Mouse (Mus musculus): ENCODE results near the gene Dixdc1. TPM values are rescaled to one million over a fixed set of nuclear protein-coding genes. Genes with fewer than 3 reads are reported as not detected.

Gene Dixdc1
- polyA plus RNA-seq, 1 experiment from 2014 or later: 11.9 TPM

- no peak overlapping the region for H3K27ac ChIP-seq (replicated peaks in 1 of 2; ENCODE audit: control insufficient read depth in 1 of 2, insufficient read depth in 1 of 2, low read depth in 2 of 2, low read length in 2 of 2)
- H3K9ac ChIP-seq (ENCODE audit: low read length): no peak overlapping the region
- no peak overlapping the region for H3K4me3 ChIP-seq (ENCODE audit: control insufficient read depth in 1 of 2, insufficient read depth in 1 of 2, low read depth in 1 of 2, low read length in 2 of 2)
- no peak for ATAC-seq (ENCODE audit: insufficient number of reproducible peaks, insufficient read depth, low FRiP score, low read depth)
- H3K9me3 ChIP-seq (ENCODE audit: control insufficient read depth, low read length): no peaks in the 10 kb centered on the region
- H3K4me1 ChIP-seq (ENCODE audit: control insufficient read depth in 2 of 2, insufficient read depth in 2 of 2, low read length in 2 of 2): no peaks in the 10 kb centered on the region
- H3K27me3 ChIP-seq (ENCODE audit: control insufficient read depth, insufficient read depth, low read length): no peaks in the 10 kb centered on the region
- WGBS: 56% methylated on average over 4 of the region's 4 CpGs
- H3K4me2 ChIP-seq (ENCODE audit: low read length): no peak overlapping the region
- peaks cover 11% of the 10 kb centered on the region for H3K36me3 ChIP-seq (ENCODE audit: control insufficient read depth, insufficient read depth, low read length)
Measured at GRCm38 (mm10) chr9:50714188-50714587, 25.1 kb downstream of the Dixdc1 start.

- Histone ChIP-seq H3K27me3 (ENCODE audit: control insufficient read depth, insufficient read depth, low read length) (no peaks in the 10 kb centered on the region), H3K4me2 (ENCODE audit: low read length) (no peak overlapping the region), H3K9ac (ENCODE audit: low read length) (no peak overlapping the region), H3K4me1 (ENCODE audit: control insufficient read depth in 2 of 2, insufficient read depth in 2 of 2, low read length in 2 of 2) (no peaks in the 10 kb centered on the region), H3K36me3 (ENCODE audit: control insufficient read depth, insufficient read depth, low read length) (peaks cover 18% of the 10 kb centered on the region), H3K27ac (replicated peaks in 1 of 2; ENCODE audit: control insufficient read depth in 1 of 2, insufficient read depth in 1 of 2, low read depth in 2 of 2, low read length in 2 of 2) (no peak overlapping the region), H3K4me3 (ENCODE audit: control insufficient read depth in 1 of 2, insufficient read depth in 1 of 2, low read depth in 1 of 2, low read length in 2 of 2) (no peak overlapping the region), H3K9me3 (ENCODE audit: control insufficient read depth, low read length) (no peaks in the 10 kb centered on the region)
- no peak for ATAC-seq (ENCODE audit: insufficient number of reproducible peaks, insufficient read depth, low FRiP score, low read depth)
- WGBS: 77% methylated on average over 4 of the region's 4 CpGs
Measured at GRCm38 (mm10) chr9:50711337-50711736, 28.0 kb downstream of the Dixdc1 start.

DNA sequence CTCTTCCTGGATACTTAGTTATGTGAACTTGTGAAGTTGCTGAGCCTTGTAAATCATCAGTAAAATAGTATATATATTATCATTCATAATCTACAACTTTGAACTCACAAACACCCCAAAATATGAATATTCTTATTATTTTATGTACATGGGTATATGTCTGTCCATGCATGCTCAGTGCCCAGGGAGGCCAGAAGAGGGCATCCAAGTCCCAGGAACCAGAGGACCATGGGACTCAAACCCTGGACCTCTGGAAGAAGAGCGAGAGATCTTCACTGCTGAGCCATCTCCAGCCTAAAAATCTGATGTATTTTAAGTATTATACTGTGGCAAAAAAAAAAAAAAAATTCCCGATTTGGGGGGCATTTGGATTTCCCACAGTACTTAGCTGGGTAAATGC is 30.2 kb downstream of the Dixdc1 start:
- Histone ChIP-seq H3K9me3 (ENCODE audit: control insufficient read depth, low read length) (no peaks in the 10 kb centered on the region), H3K4me1 (ENCODE audit: control insufficient read depth in 2 of 2, insufficient read depth in 2 of 2, low read length in 2 of 2) (no peaks in the 10 kb centered on the region), H3K27me3 (ENCODE audit: control insufficient read depth, insufficient read depth, low read length) (no peaks in the 10 kb centered on the region), H3K36me3 (ENCODE audit: control insufficient read depth, insufficient read depth, low read length) (peaks cover 19% of the 10 kb centered on the region; the same call in 1 of the 2 replicates), H3K9ac (ENCODE audit: low read length) (no peak overlapping the region), H3K27ac (replicated peaks in 1 of 2; ENCODE audit: control insufficient read depth in 1 of 2, insufficient read depth in 1 of 2, low read depth in 2 of 2, low read length in 2 of 2) (no peak overlapping the region), H3K4me2 (ENCODE audit: low read length) (no peak overlapping the region), H3K4me3 (ENCODE audit: control insufficient read depth in 1 of 2, insufficient read depth in 1 of 2, low read depth in 1 of 2, low read length in 2 of 2) (no peak overlapping the region)
- WGBS: 15% methylated on average over 2 of the region's 2 CpGs
- no peak for ATAC-seq (ENCODE audit: insufficient number of reproducible peaks, insufficient read depth, low FRiP score, low read depth)

DNA sequence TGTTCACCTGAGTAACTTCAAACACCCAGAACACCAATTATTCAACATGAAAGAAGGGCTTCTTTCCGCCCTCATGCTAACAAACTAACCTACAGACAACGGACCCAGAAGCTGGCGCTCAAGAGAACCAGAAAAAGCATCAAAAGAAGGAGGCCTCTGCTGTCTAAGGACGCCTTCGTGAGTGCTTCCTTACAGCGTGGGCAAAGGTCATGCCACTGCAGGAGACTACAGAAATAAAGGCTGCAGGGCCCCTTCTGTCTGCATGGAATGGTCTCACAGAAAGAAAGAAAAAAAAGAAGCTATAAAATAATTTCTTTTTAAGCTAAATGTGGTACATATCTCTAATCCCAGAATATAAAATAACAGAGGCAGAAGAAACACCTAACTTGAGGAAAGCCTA is 34.4 kb downstream of the Dixdc1 start:
- Histone ChIP-seq H3K9me3 (ENCODE audit: control insufficient read depth, low read length) (no peaks in the 10 kb centered on the region), H3K4me1 (ENCODE audit: control insufficient read depth in 2 of 2, insufficient read depth in 2 of 2, low read length in 2 of 2) (peaks cover 3 to 5% of the 10 kb centered on the region in 2 experiments; a peak in 2 of 4 replicates), H3K4me2 (ENCODE audit: low read length) (no peak overlapping the region), H3K4me3 (ENCODE audit: control insufficient read depth in 1 of 2, insufficient read depth in 1 of 2, low read depth in 1 of 2, low read length in 2 of 2) (no peak overlapping the region), H3K27ac (replicated peaks in 1 of 2; ENCODE audit: control insufficient read depth in 1 of 2, insufficient read depth in 1 of 2, low read depth in 2 of 2, low read length in 2 of 2) (no peak overlapping the region), H3K9ac (ENCODE audit: low read length) (no peak overlapping the region), H3K27me3 (ENCODE audit: control insufficient read depth, insufficient read depth, low read length) (peaks cover 2% of the 10 kb centered on the region; the same call in 1 of the 2 replicates), H3K36me3 (ENCODE audit: control insufficient read depth, insufficient read depth, low read length) (peaks cover 20% of the 10 kb centered on the region; the same call in 1 of the 2 replicates)
- ATAC-seq (ENCODE audit: insufficient number of reproducible peaks, insufficient read depth, low FRiP score, low read depth): no peak
- 71% methylated on average over 6 of the region's 6 CpGs for WGBS

GRCm38 (mm10) chr9:50700921-50701691 is 38.2 kb downstream of the Dixdc1 start:
- Histone ChIP-seq H3K9ac (ENCODE audit: low read length) (0 out of 2 replicates have a peak overlapping the region, but pooled peaks have one; percentile 3), H3K4me2 (ENCODE audit: low read length) (peak overlapping the region; percentile 15; the same call in 1 of the 2 replicates), H3K4me3 (ENCODE audit: control insufficient read depth in 1 of 2, insufficient read depth in 1 of 2, low read depth in 1 of 2, low read length in 2 of 2) (no peak overlapping the region), H3K4me1 (ENCODE audit: control insufficient read depth in 2 of 2, insufficient read depth in 2 of 2, low read length in 2 of 2) (peaks cover 9 to 16% of the 10 kb centered on the region in 2 experiments), H3K9me3 (ENCODE audit: control insufficient read depth, low read length) (no peaks in the 10 kb centered on the region), H3K27ac (replicated peaks in 1 of 2; ENCODE audit: control insufficient read depth in 1 of 2, insufficient read depth in 1 of 2, low read depth in 2 of 2, low read length in 2 of 2) (no peak overlapping the region; a peak in 1 of 4 replicates), H3K36me3 (ENCODE audit: control insufficient read depth, insufficient read depth, low read length) (peaks cover 12% of the 10 kb centered on the region; the same call in 1 of the 2 replicates), H3K27me3 (ENCODE audit: control insufficient read depth, insufficient read depth, low read length) (peaks cover 7% of the 10 kb centered on the region; the same call in 1 of the 2 replicates)
- WGBS: 52% methylated on average over 11 of the region's 11 CpGs
- no peak for ATAC-seq (ENCODE audit: insufficient number of reproducible peaks, insufficient read depth, low FRiP score, low read depth)

GRCm38 (mm10) chr9:50698418-50699409 is 40.6 kb downstream of the Dixdc1 start:
- Histone ChIP-seq H3K36me3 (ENCODE audit: control insufficient read depth, insufficient read depth, low read length) (peaks cover 17% of the 10 kb centered on the region; the same call in 1 of the 2 replicates), H3K9ac (ENCODE audit: low read length) (peak overlapping the region; percentile 63), H3K4me1 (ENCODE audit: control insufficient read depth in 2 of 2, insufficient read depth in 2 of 2, low read length in 2 of 2) (peaks cover 9 to 16% of the 10 kb centered on the region in 2 experiments), H3K4me3 (ENCODE audit: control insufficient read depth in 1 of 2, insufficient read depth in 1 of 2, low read depth in 1 of 2, low read length in 2 of 2) (peak overlapping the region; percentile 56 to 57), H3K4me2 (ENCODE audit: low read length) (peak overlapping the region; percentile 96), H3K27me3 (ENCODE audit: control insufficient read depth, insufficient read depth, low read length) (peaks cover 7% of the 10 kb centered on the region; the same call in 1 of the 2 replicates), H3K9me3 (ENCODE audit: control insufficient read depth, low read length) (no peaks in the 10 kb centered on the region), H3K27ac (replicated peaks in 1 of 2; ENCODE audit: control insufficient read depth in 1 of 2, insufficient read depth in 1 of 2, low read depth in 2 of 2, low read length in 2 of 2) (no peak overlapping the region; a peak in 1 of 4 replicates)
- ATAC-seq (ENCODE audit: insufficient number of reproducible peaks, insufficient read depth, low FRiP score, low read depth): peak; percentile 31; the same call in 1 of the 2 replicates
- WGBS: under 1% methylated on average over 64 of the region's 70 CpGs

GRCm38 (mm10) chr9:50697706-50698041 is 41.6 kb downstream of the Dixdc1 start:
- H3K27ac ChIP-seq (replicated peaks in 1 of 2; ENCODE audit: control insufficient read depth in 1 of 2, insufficient read depth in 1 of 2, low read depth in 2 of 2, low read length in 2 of 2): no peak overlapping the region
- under 1% methylated on average over 12 of the region's 12 CpGs for WGBS

More at GRCm38 (mm10) chr9:50697706-50698041, 41.6 kb downstream of the Dixdc1 start:
- peak overlapping the region; percentile 65 for H3K9ac ChIP-seq (ENCODE audit: low read length)
- peak overlapping the region; percentile 96 for H3K4me2 ChIP-seq (ENCODE audit: low read length)
- H3K4me1 ChIP-seq (ENCODE audit: control insufficient read depth in 2 of 2, insufficient read depth in 2 of 2, low read length in 2 of 2): peaks cover 9 to 16% of the 10 kb centered on the region in 2 experiments
- H3K27me3 ChIP-seq (ENCODE audit: control insufficient read depth, insufficient read depth, low read length): peaks cover 7% of the 10 kb centered on the region; the same call in 1 of the 2 replicates
- H3K9me3 ChIP-seq (ENCODE audit: control insufficient read depth, low read length): no peaks in the 10 kb centered on the region
- peak; percentile 28; the same call in 1 of the 2 replicates for ATAC-seq (ENCODE audit: insufficient number of reproducible peaks, insufficient read depth, low FRiP score, low read depth)
- peak overlapping the region; percentile 30 to 32 for H3K4me3 ChIP-seq (ENCODE audit: control insufficient read depth in 1 of 2, insufficient read depth in 1 of 2, low read depth in 1 of 2, low read length in 2 of 2)
- peaks cover 25% of the 10 kb centered on the region for H3K36me3 ChIP-seq (ENCODE audit: control insufficient read depth, insufficient read depth, low read length)

All from heart, embryonic 14.5 days (tissue).